Mouse (Mus musculus): ENCODE results near the gene Ebf1. TPM values are rescaled to one million over a fixed set of nuclear protein-coding genes. Genes with fewer than 3 reads are reported as not detected.

Ebf1 gene
- polyA plus RNA-seq, 1 experiment from 2014 or later = 5.0 TPM

GRCm38 (mm10) chr11:44702716-44703486, 85.8 kb downstream of the Ebf1 start:
- DNase-seq (no peak), ATAC-seq (no peak)
- Histone ChIP-seq H3K4me3 (ENCODE audit: low read depth, low read length) (no peak overlapping the region), H3K36me3 (replicated peaks; ENCODE audit: insufficient read depth, low read length) (no peaks in the 10 kb centered on the region), H3K9ac (replicated peaks) (no peak overlapping the region), H3K9me3 (ENCODE audit: low read length) (no peaks in the 10 kb centered on the region), H3K4me2 (ENCODE audit: low read depth, low read length) (no peak overlapping the region), H3K27me3 (ENCODE audit: insufficient read depth, low read length) (no peaks in the 10 kb centered on the region), H3K27ac (ENCODE audit: low read depth) (no peak overlapping the region), H3K4me1 (ENCODE audit: insufficient read depth) (no peaks in the 10 kb centered on the region)
- TF ChIP-seq EP300 (IDR thresholded peaks at IDR 0.05; ENCODE audit: low read depth) = no peak
- WGBS (ENCODE audit: insufficient replicate concordance) = 75% methylated on average over 8 of the region's 8 CpGs

- 69% methylated on average over 5 of the region's 5 CpGs for WGBS (ENCODE audit: insufficient replicate concordance)
- no peak overlapping the region for H3K4me3 ChIP-seq (ENCODE audit: low read depth, low read length)
- no peak for ATAC-seq
These were observed 86.8 kb downstream of the Ebf1 start for GRCm38 (mm10) chr11:44703951-44704350.

GRCm38 (mm10) chr11:44705811-44706210, 88.7 kb downstream of the Ebf1 start:
- Histone ChIP-seq H3K4me1 (ENCODE audit: insufficient read depth) (no peaks in the 10 kb centered on the region), H3K4me2 (ENCODE audit: low read depth, low read length) (no peak overlapping the region), H3K27ac (ENCODE audit: low read depth) (no peak overlapping the region), H3K27me3 (ENCODE audit: insufficient read depth, low read length) (no peaks in the 10 kb centered on the region), H3K9me3 (ENCODE audit: low read length) (no peaks in the 10 kb centered on the region), H3K9ac (replicated peaks) (no peak overlapping the region), H3K36me3 (replicated peaks; ENCODE audit: insufficient read depth, low read length) (no peaks in the 10 kb centered on the region), H3K4me3 (ENCODE audit: low read depth, low read length) (no peak overlapping the region)
- ATAC-seq (no peak), DNase-seq (no peak)
- 78% methylated on average over 1 of the region's 1 CpGs for WGBS (ENCODE audit: insufficient replicate concordance)
- TF ChIP-seq CTCF (IDR thresholded peaks at IDR 0.05; ENCODE audit: low read depth) (no peak), EP300 (IDR thresholded peaks at IDR 0.05; ENCODE audit: low read depth) (no peak)

More at GRCm38 (mm10) chr11:44703951-44704350, 86.8 kb downstream of the Ebf1 start:
- DNase-seq = no peak
- Histone ChIP-seq H3K27ac (ENCODE audit: low read depth) (no peak overlapping the region), H3K36me3 (replicated peaks; ENCODE audit: insufficient read depth, low read length) (no peaks in the 10 kb centered on the region), H3K9ac (replicated peaks) (no peak overlapping the region), H3K27me3 (ENCODE audit: insufficient read depth, low read length) (no peaks in the 10 kb centered on the region), H3K4me2 (ENCODE audit: low read depth, low read length) (no peak overlapping the region), H3K4me1 (ENCODE audit: insufficient read depth) (no peaks in the 10 kb centered on the region), H3K9me3 (ENCODE audit: low read length) (no peaks in the 10 kb centered on the region)
- TF ChIP-seq EP300 (IDR thresholded peaks at IDR 0.05; ENCODE audit: low read depth) (no peak), CTCF (IDR thresholded peaks at IDR 0.05; ENCODE audit: low read depth) (no peak)

DNA sequence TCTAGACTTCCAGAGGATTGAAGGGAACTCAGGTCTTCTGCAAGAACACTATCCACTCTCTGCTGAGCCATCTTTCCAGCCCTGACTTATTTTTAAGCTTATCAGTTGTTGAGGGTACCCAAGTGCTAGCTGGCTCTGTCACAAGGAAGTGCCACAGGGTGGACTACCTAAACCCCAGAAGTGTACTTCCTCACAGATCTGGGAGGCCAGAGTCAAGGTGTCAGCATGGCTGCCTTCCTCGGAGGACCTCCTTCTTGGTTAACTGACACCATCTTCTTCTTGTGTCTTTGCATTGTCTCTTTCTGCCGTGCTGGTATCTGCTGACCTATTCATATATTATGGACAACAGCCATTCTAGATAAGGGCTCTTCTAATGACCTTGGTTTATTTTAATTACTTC, 89.3 kb downstream of the Ebf1 start:
- no peak overlapping the region for H3K9ac ChIP-seq (replicated peaks)
- H3K4me2 ChIP-seq (ENCODE audit: low read depth, low read length) = no peak overlapping the region
- H3K9me3 ChIP-seq (ENCODE audit: low read length) = no peaks in the 10 kb centered on the region
- WGBS (ENCODE audit: insufficient replicate concordance) = 51% methylated on average over 2 of the region's 2 CpGs
- H3K36me3 ChIP-seq (replicated peaks; ENCODE audit: insufficient read depth, low read length) = no peaks in the 10 kb centered on the region
- no peak overlapping the region for H3K27ac ChIP-seq (ENCODE audit: low read depth)
- DNase-seq (no peak), ATAC-seq (no peak)
- no peak overlapping the region for H3K4me3 ChIP-seq (ENCODE audit: low read depth, low read length)
- TF ChIP-seq CTCF (IDR thresholded peaks at IDR 0.05; ENCODE audit: low read depth) (no peak), EP300 (IDR thresholded peaks at IDR 0.05; ENCODE audit: low read depth) (no peak)
- no peaks in the 10 kb centered on the region for H3K27me3 ChIP-seq (ENCODE audit: insufficient read depth, low read length)
- H3K4me1 ChIP-seq (ENCODE audit: insufficient read depth) = no peaks in the 10 kb centered on the region

DNA sequence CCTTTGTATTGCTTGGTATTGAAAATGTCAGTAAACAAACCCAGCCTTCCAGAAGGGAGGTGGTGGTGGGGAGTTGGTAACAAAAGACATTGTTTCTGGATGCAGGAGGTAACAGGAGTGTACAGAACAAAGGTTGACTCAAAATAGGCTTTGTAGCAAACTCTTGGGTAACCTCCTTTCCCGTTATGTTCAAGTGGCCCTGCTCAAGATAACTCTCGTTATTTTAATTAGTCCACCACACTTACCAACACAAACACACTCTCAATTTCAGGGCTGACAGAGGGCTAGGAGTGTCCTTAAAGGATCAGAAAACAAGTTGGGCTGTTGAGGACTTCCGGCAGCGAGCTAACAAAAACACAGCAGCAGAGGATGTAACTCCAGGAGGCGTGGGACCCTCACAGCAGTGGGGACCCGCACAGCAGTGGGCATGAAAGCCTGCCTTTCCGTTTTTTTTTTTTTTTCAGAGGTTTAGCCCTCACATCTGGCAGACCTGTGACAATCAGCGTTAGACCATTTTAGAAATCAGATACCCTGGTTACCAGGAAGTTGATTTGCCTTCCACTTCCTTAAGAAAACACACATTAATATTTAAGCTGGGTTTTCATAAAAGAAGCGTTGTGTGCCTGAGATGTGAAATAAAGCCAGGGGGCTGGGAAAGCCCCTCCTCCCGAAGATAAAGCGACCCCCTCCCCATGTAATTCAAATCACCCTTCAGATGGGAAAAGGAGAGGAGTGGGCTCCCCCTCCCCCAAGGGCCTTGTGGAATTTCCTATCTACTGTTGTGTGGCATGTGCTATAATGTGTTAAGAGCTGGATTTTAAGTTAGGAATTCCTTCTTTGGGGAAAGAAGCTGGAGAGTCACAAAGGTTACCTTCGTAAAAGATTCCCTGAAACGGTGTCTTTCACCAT, 90.5 kb downstream of the Ebf1 start:
- ATAC-seq (no peak), DNase-seq (no peak)
- no peak overlapping the region for H3K27ac ChIP-seq (ENCODE audit: low read depth)
- H3K4me3 ChIP-seq (ENCODE audit: low read depth, low read length) = no peak overlapping the region
- no peak overlapping the region for H3K4me2 ChIP-seq (ENCODE audit: low read depth, low read length)
- no peaks in the 10 kb centered on the region for H3K27me3 ChIP-seq (ENCODE audit: insufficient read depth, low read length)
- WGBS (ENCODE audit: insufficient replicate concordance) = 21% methylated on average over 13 of the region's 13 CpGs
- H3K4me1 ChIP-seq (ENCODE audit: insufficient read depth) = no peaks in the 10 kb centered on the region
- H3K9ac ChIP-seq (replicated peaks) = no peak overlapping the region
- no peaks in the 10 kb centered on the region for H3K9me3 ChIP-seq (ENCODE audit: low read length)
- no peaks in the 10 kb centered on the region for H3K36me3 ChIP-seq (replicated peaks; ENCODE audit: insufficient read depth, low read length)
- TF ChIP-seq CTCF (IDR thresholded peaks at IDR 0.05; ENCODE audit: low read depth) (no peak), EP300 (IDR thresholded peaks at IDR 0.05; ENCODE audit: low read depth) (no peak)

DNA sequence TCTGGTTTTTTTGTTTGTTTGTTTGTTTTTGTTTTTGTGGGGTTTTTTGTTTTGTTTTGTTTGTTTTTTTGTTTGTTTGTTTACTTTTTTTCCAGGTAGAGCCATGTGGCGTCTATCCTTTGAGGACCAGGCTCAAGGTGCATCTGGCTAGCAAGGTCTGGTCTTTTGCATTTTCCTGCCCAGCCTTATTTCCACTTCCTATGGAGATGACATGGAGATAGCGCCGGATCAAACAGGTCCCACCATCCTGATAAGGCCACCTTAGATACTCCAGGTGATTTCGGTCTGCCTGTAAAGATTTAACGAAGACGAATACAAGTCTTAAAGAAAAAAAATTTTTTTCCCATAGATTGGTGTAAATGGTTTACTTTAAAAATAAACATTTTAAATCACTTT, 91.2 kb downstream of the Ebf1 start:
- Histone ChIP-seq H3K36me3 (replicated peaks; ENCODE audit: insufficient read depth, low read length) (no peaks in the 10 kb centered on the region), H3K4me3 (ENCODE audit: low read depth, low read length) (no peak overlapping the region), H3K27ac (ENCODE audit: low read depth) (no peak overlapping the region), H3K27me3 (ENCODE audit: insufficient read depth, low read length) (no peaks in the 10 kb centered on the region), H3K9me3 (ENCODE audit: low read length) (no peaks in the 10 kb centered on the region), H3K4me1 (ENCODE audit: insufficient read depth) (no peaks in the 10 kb centered on the region), H3K4me2 (ENCODE audit: low read depth, low read length) (no peak overlapping the region), H3K9ac (replicated peaks) (no peak overlapping the region)
- ATAC-seq (no peak), DNase-seq (no peak)
- TF ChIP-seq EP300 (IDR thresholded peaks at IDR 0.05; ENCODE audit: low read depth) (no peak), CTCF (IDR thresholded peaks at IDR 0.05; ENCODE audit: low read depth) (no peak)
- WGBS (ENCODE audit: insufficient replicate concordance) = 78% methylated on average over 6 of the region's 6 CpGs
